Mouse (Mus musculus) intestine, embryonic 15.5 days (tissue): ENCODE measurements at regions not wholly inside any gene's neighbourhood (a gene's known extent, or its start where the extent isn't known, plus 50 kb on each side); places are given as distances from the start of the nearest gene placed in this dataset.

ENCODE experiments used
- ATAC-seq: fragments of 200-750 bp; cut with Nextera tagmentation; 2 replicates; pipeline ENCODE4 v1.8.0; 2017; ENCODE audit warnings: moderate TSS enrichment, moderate library complexity
- H3K27ac ChIP-seq: fragments of 300-500 bp; sonication (generic); 2 replicates; pipeline ENCODE4 v1.5.1; 2015; ENCODE audit warnings: mild to moderate bottlenecking, inconsistent platforms
- H3K27me3 ChIP-seq: fragments of 300-500 bp; sonication (generic); replicated peaks from 2 replicates; pipeline ENCODE4 v1.6.1; 2015; ENCODE audit warnings: inconsistent platforms
- H3K36me3 ChIP-seq: fragments of 300-500 bp; sonication (generic); 2 replicates; pipeline ENCODE4 v1.6.1; 2015; ENCODE audit warnings: inconsistent platforms
- H3K4me1 ChIP-seq: fragments of 300-500 bp; sonication (generic); replicated peaks from 2 replicates; pipeline ENCODE4 v1.6.1; 2015; ENCODE audit warnings: inconsistent platforms
- H3K4me2 ChIP-seq: fragments of 300-500 bp; sonication (generic); replicated peaks from 2 replicates; pipeline ENCODE4 v1.6.1; 2015; ENCODE audit warnings: mild to moderate bottlenecking, inconsistent platforms
- H3K4me3 ChIP-seq: fragments of 300-500 bp; sonication (generic); replicated peaks from 2 replicates; pipeline ENCODE4 v1.5.1; 2015; ENCODE audit warnings: inconsistent platforms
- H3K9ac ChIP-seq: fragments of 300-500 bp; sonication (generic); 2 replicates; pipeline ENCODE4 v1.6.1; 2015; ENCODE audit warnings: inconsistent platforms
- H3K9me3 ChIP-seq: fragments of 300-500 bp; sonication (generic); 2 replicates; pipeline ENCODE4 v1.6.1; 2016; ENCODE audit warnings: inconsistent platforms
- WGBS: fragments of 180-500 bp; shearing (Covaris S2); methylation state at CpG from one replicate; pipeline ENCODE4 v1.1.7; 2015; 5-methylcytosine and 5-hydroxymethylcytosine counted together

DNA sequence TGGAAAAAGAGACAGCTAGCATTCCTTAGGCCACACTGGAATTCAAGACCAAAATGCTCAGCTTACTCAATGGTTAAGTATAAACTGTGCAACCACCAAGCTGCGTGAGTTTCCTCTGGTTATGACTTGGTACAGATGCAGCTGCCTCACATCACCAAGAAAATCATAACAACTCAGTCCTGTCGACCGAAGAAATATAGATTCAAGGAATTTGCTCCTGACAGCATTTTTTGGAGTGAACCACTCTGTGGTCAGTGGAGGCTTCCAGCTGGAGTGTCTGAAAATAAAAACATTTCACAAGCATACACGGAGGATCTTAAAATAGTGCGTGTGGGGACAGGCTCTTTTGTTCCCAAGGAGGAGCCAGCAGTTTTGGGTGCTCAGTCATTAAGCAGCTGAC is 253.8 kb downstream of the Bckdhb start:
- H3K4me1 ChIP-seq = no peaks in the 10 kb centered on the region
- H3K27ac ChIP-seq = no peak overlapping the region
- no peaks in the 10 kb centered on the region for H3K27me3 ChIP-seq
- H3K4me3 ChIP-seq = no peak overlapping the region
- H3K9ac ChIP-seq = no peak overlapping the region
- H3K36me3 ChIP-seq = no peaks in the 10 kb centered on the region
- H3K4me2 ChIP-seq = no peak overlapping the region
- peak; percentile 63 for ATAC-seq
- no peaks in the 10 kb centered on the region for H3K9me3 ChIP-seq
- 56% methylated on average over 5 of the region's 5 CpGs for WGBS

DNA sequence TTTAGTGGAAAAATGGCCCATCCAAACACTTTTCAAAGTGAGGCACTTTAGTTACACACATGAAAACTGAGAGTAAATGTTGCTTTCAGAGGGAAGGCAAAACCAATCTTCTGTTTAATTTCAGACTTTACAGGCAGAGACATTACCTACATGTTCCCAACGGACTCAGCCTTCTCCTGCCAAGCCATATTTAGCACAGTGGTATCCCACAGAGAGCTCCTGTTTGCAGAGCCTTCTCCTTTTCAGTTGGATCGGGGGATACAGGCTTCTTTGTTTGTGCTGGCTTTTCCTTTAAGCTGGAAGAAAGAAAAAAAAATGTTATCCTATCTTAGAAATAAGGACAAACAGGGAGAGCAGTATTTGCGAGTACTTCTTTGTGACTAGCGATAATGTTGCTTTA is 254.3 kb downstream of the Bckdhb start:
- 52% methylated on average over 4 of the region's 4 CpGs for WGBS
- Histone ChIP-seq H3K4me1 (no peaks in the 10 kb centered on the region), H3K36me3 (no peaks in the 10 kb centered on the region), H3K9ac (no peak overlapping the region), H3K9me3 (no peaks in the 10 kb centered on the region), H3K4me3 (no peak overlapping the region), H3K4me2 (no peak overlapping the region), H3K27ac (no peak overlapping the region), H3K27me3 (no peaks in the 10 kb centered on the region)
- no peak for ATAC-seq

GRCm38 (mm10) chr9:84183637-84184374 is 258.9 kb downstream of the Bckdhb start:
- ATAC-seq = no peak
- Histone ChIP-seq H3K4me3 (no peak overlapping the region), H3K4me1 (no peaks in the 10 kb centered on the region), H3K27ac (no peak overlapping the region), H3K27me3 (no peaks in the 10 kb centered on the region), H3K9me3 (no peaks in the 10 kb centered on the region), H3K4me2 (no peak overlapping the region), H3K9ac (no peak overlapping the region), H3K36me3 (no peaks in the 10 kb centered on the region)
- whole genome bisulfite sequencing = 43% methylated on average over 6 of the region's 6 CpGs

GRCm38 (mm10) chr9:84187531-84187930 is 262.6 kb downstream of the Bckdhb start:
- Histone ChIP-seq H3K4me3 (no peak overlapping the region), H3K4me1 (no peaks in the 10 kb centered on the region), H3K36me3 (no peaks in the 10 kb centered on the region), H3K4me2 (no peak overlapping the region), H3K27me3 (no peaks in the 10 kb centered on the region), H3K9me3 (no peaks in the 10 kb centered on the region), H3K27ac (no peak overlapping the region), H3K9ac (no peak overlapping the region)
- WGBS = 75% methylated on average over 3 of the region's 3 CpGs
- no peak for ATAC-seq

DNA sequence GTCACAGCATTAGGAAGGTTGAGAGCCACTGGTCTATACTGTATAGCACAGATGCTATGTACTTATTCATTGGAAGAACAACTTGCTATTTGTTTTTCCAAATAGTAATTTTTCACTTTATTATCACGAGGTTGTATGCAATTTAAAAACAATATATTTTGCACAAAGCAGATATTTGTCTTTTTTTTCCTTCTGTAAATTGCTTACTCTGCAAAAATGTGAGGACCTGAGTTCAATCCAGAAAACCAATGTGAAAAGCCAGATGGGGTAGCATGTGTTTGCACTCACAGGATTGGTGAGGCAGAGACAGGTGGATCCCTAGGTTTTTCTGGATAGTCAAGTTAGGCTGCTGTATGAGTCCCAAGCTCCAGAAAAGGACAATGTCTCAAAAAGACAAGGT is 268.5 kb downstream of the Bckdhb start:
- 59% methylated on average over 1 of the region's 1 CpGs for WGBS
- Histone ChIP-seq H3K27ac (no peak overlapping the region), H3K4me3 (no peak overlapping the region), H3K4me1 (no peaks in the 10 kb centered on the region), H3K9ac (no peak overlapping the region), H3K4me2 (no peak overlapping the region), H3K9me3 (no peaks in the 10 kb centered on the region), H3K36me3 (no peaks in the 10 kb centered on the region), H3K27me3 (no peaks in the 10 kb centered on the region)
- ATAC-seq = no peak

DNA sequence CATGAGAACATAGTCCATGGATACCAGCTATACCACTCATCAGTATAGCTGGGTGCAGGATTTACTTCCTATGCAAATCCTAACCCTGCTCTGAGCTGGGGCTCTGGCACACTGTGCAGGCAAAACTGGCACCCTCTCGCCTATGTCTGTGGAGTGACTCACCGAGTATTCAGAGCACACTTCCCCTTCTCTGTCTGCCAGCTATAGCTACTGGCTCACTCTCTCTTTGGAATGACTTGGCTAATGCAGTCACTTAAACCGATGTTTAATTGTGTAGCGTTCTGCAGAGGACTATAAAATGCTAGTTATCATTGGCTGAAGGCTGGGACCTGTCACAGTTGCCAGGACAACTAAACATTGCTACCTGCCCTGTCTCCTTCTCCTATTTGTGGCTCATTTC is 269.8 kb downstream of the Bckdhb start:
- no peak overlapping the region for H3K27ac ChIP-seq
- no peaks in the 10 kb centered on the region for H3K36me3 ChIP-seq
- H3K4me3 ChIP-seq = no peak overlapping the region
- WGBS = 84% methylated on average over 4 of the region's 4 CpGs
- H3K9me3 ChIP-seq = no peaks in the 10 kb centered on the region
- H3K27me3 ChIP-seq = no peaks in the 10 kb centered on the region
- no peak overlapping the region for H3K4me2 ChIP-seq
- H3K4me1 ChIP-seq = no peaks in the 10 kb centered on the region
- no peak overlapping the region for H3K9ac ChIP-seq
- ATAC-seq = no peak

- Histone ChIP-seq H3K4me3 (no peak overlapping the region), H3K4me1 (no peaks in the 10 kb centered on the region), H3K27me3 (no peaks in the 10 kb centered on the region), H3K36me3 (no peaks in the 10 kb centered on the region), H3K9me3 (no peaks in the 10 kb centered on the region), H3K4me2 (no peak overlapping the region), H3K9ac (no peak overlapping the region), H3K27ac (no peak overlapping the region)
- ATAC-seq = no peak
- 90% methylated on average over 4 of the region's 4 CpGs for WGBS
Observed at GRCm38 (mm10) chr9:84195338-84195737, 270.4 kb downstream of the Bckdhb start.

DNA sequence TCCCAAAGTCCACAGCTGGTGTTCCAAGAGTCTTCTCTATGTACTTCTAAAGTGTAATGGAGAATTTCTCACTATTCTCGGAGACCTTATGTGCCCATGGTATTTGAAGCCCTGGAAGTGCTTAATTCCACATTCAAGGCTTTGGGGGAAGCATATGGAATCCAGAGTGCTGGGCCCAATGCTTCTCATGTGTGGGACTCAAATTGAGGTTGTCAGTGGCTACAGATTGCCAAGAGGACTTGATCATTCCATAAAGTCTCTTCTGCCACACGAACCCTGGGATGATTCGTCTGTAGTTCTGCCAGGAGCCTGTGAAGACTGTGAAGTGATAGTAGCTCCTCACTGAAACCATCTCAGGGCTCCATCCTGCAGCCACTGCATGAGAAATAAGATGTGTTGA is 275.3 kb downstream of the Bckdhb start:
- Histone ChIP-seq H3K9me3 (no peaks in the 10 kb centered on the region), H3K4me2 (no peak overlapping the region), H3K36me3 (no peaks in the 10 kb centered on the region), H3K27me3 (no peaks in the 10 kb centered on the region), H3K4me3 (no peak overlapping the region), H3K4me1 (no peaks in the 10 kb centered on the region), H3K9ac (no peak overlapping the region), H3K27ac (no peak overlapping the region)
- no peak for ATAC-seq
- WGBS = 86% methylated on average over 3 of the region's 3 CpGs

DNA sequence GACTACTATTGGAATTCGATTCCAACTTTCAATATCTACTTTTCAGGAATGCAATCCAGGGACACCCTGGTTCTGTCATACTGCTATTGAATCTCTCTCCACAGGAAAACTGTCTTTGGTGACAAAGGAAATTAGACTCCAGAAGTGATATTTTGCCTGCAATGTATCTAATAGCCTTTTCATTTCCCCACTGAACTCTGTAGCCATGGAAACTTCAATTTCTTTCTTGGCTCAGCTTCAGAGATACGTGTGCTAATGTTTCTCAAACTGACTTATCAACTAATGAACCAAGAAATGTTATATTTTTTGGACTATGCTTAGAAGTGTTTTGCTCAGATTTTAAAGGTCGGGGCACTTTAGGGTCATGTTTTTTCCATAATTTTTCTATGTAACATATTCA is 279.1 kb downstream of the Bckdhb start:
- no peak overlapping the region for H3K9ac ChIP-seq
- H3K27me3 ChIP-seq = no peaks in the 10 kb centered on the region
- H3K9me3 ChIP-seq = no peaks in the 10 kb centered on the region
- no peak overlapping the region for H3K4me3 ChIP-seq
- no peak for ATAC-seq
- H3K4me1 ChIP-seq = no peaks in the 10 kb centered on the region
- H3K27ac ChIP-seq = no peak overlapping the region
- no peaks in the 10 kb centered on the region for H3K36me3 ChIP-seq
- H3K4me2 ChIP-seq = no peak overlapping the region
- 73% methylated on average over 3 of the region's 3 CpGs for WGBS

DNA sequence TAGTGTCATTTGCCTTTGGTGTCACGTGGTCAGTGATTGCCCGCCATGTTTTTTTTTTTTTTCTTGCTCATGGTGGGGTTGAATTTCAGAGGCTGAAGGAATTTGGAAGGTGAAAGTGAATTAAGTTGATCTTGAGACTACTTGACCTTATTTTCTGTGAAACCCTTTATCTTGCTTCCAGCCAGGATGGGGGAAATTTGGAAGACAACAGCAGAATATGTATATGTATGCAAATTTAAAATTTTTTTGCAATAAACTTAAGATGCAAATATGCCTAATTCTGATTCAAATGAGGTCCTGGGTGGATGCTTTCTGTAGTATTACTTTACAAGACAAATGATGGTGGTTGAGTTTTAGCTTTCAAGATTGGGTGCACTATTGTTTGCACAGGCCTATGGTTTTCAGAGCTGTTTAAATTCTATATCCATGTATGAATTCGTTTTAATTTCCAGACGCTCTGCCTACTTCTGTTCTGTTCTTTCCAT is 315.6 kb downstream of the Bckdhb start:
- Histone ChIP-seq H3K4me2 (no peak overlapping the region), H3K27ac (no peak overlapping the region), H3K36me3 (no peaks in the 10 kb centered on the region), H3K27me3 (no peaks in the 10 kb centered on the region), H3K9me3 (no peaks in the 10 kb centered on the region), H3K4me3 (no peak overlapping the region), H3K9ac (no peak overlapping the region), H3K4me1 (no peaks in the 10 kb centered on the region)
- ATAC-seq = no peak
- 86% methylated on average over 4 of the region's 4 CpGs for WGBS

DNA sequence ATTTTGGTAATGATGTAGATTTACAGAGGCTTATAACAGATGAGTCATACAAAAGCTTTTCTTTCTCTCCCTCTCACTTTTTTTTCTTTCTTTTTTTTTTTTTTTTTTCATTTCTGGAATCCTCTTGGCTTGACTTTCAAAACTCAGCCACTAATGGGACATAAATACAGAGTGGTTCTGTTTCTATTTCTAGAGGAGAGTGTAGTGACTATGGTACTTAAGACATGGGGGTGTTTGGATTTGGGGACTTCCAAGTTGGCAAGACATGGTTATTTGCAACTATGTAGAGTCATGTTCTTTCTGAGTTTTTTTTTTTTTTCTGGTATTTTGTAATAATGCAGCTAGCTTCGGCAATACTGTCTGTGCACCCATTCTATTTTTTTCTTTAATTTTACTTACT is 324.8 kb downstream of the Bckdhb start:
- WGBS = 79% methylated on average over 1 of the region's 1 CpGs
- H3K4me2 ChIP-seq = no peak overlapping the region
- no peak overlapping the region for H3K27ac ChIP-seq
- H3K9ac ChIP-seq = no peak overlapping the region
- no peak for ATAC-seq
- no peak overlapping the region for H3K4me3 ChIP-seq
- no peaks in the 10 kb centered on the region for H3K36me3 ChIP-seq
- no peaks in the 10 kb centered on the region for H3K27me3 ChIP-seq
- H3K4me1 ChIP-seq = no peaks in the 10 kb centered on the region
- H3K9me3 ChIP-seq = no peaks in the 10 kb centered on the region

DNA sequence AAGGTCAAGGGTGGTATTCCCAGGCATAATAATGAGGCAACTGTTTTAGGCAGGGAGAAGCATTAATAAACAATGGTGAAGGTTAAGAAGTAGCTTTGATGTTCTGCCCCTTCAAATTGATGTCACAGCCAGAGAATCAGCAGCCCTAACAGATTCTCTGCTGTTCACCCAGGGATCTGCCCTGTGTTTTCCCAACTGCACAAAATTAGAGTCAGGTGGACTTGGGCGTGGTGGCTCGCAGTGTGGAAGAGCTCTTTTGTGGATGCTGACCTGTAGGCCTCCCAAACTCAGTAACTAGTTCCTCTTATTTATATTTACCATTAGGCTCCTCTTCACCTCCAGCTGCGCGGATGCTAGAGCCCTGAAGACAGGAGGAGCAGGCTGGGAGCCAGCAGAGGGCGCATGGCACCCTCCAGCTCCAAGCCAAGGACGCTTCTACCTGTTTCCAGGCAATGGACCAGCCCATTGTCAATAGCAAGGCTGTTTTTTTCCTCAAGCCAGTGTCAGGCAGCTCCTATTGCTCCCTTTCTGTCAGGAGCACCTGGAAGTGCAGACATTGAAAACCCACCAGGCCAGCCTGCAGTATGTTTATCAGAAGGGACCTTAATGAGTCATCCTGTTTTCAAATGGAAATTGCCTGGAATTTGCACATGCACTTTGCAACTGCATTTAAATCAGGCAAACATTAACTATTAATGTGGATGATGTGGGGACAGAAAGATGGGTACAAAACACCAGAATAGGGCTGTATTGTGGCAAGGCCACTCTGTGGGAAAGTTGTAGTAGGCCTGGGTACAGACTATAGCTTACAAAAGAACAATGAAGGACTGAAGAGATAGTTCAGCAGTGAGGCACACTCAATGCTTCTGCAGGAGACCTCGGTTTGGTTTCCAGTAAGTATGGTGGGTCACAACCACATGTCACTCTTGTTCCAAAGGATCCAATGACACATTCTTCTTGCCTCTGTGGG is 328.4 kb downstream of the Bckdhb start:
- ATAC-seq = peak; percentile 61; the same call in 1 of the 2 replicates
- no peaks in the 10 kb centered on the region for H3K4me1 ChIP-seq
- 20% methylated on average over 7 of the region's 7 CpGs for WGBS
- H3K4me2 ChIP-seq = no peak overlapping the region
- no peaks in the 10 kb centered on the region for H3K36me3 ChIP-seq
- H3K9ac ChIP-seq = no peak overlapping the region
- no peak overlapping the region for H3K27ac ChIP-seq
- no peak overlapping the region for H3K4me3 ChIP-seq
- H3K9me3 ChIP-seq = no peaks in the 10 kb centered on the region
- no peaks in the 10 kb centered on the region for H3K27me3 ChIP-seq
